Mouse (Mus musculus): Measurements from ENCODE around the gene Stim2. TPM values are rescaled to one million over a fixed set of nuclear protein-coding genes. Genes with fewer than 3 reads are reported as not detected.

Gene Stim2
- polyA plus RNA-seq, 1 experiment = 23.6 TPM

GRCm38 (mm10) chr5:53994576-53994975 lies 3.7 kb upstream of the Stim2 start:
- peaks cover 6% of the 10 kb centered on the region for H3K79me2 ChIP-seq (ENCODE audit: control insufficient read depth, insufficient read depth)
- H3K36me3 ChIP-seq (ENCODE audit: control insufficient read depth, insufficient read depth) = no peaks in the 10 kb centered on the region
- H3K4me2 ChIP-seq (ENCODE audit: low read depth) = peak overlapping the region; percentile 35
- no peak for TF ChIP-seq MAX (IDR thresholded peaks at IDR 0.05; ENCODE audit: low read depth)
- H3K4me3 ChIP-seq = peak overlapping the region; percentile 10
- H3K27me3 ChIP-seq (ENCODE audit: control insufficient read depth, insufficient read depth, insufficient read length) = no peaks in the 10 kb centered on the region
- H3ac ChIP-seq (ENCODE audit: control insufficient read depth, insufficient read length) = no peak overlapping the region

GRCm38 (mm10) chr5:53995316-53995715 lies 3.0 kb upstream of the Stim2 start:
- Histone ChIP-seq H3K4me3 (peak overlapping the region; percentile 10), H3K4me2 (ENCODE audit: low read depth) (peak overlapping the region; percentile 70), H3K27me3 (ENCODE audit: control insufficient read depth, insufficient read depth, insufficient read length) (no peaks in the 10 kb centered on the region), H3K36me3 (ENCODE audit: control insufficient read depth, insufficient read depth) (no peaks in the 10 kb centered on the region), H3K79me2 (ENCODE audit: control insufficient read depth, insufficient read depth) (peaks cover 14% of the 10 kb centered on the region), H3ac (ENCODE audit: control insufficient read depth, insufficient read length) (no peak overlapping the region)
- no peak for TF ChIP-seq SRF (IDR thresholded peaks at IDR 0.05; ENCODE audit: control insufficient read depth, insufficient read length, low read depth)
- peak in 2 of 3 experiments; percentile 29 to 69 for TF ChIP-seq MYOG (IDR thresholded peaks at IDR 0.05; ENCODE audit: control insufficient read depth in 1 of 3, insufficient read depth in 1 of 3, insufficient read length in 2 of 3, low read depth in 2 of 3)
- peak; percentile 12 for TF ChIP-seq POLR2AphosphoS2 (IDR thresholded peaks at IDR 0.05; ENCODE audit: insufficient read length, low read depth)
- peak; percentile 31 for TF ChIP-seq POLR2A (IDR thresholded peaks at IDR 0.05; ENCODE audit: insufficient read length, low read depth)
- TF ChIP-seq MYOD1 (IDR thresholded peaks at IDR 0.05; ENCODE audit: control insufficient read depth in 1 of 3, insufficient read length in 2 of 3, low read depth in 2 of 3) = peak in 2 of 3 experiments; percentile 66 to 87

GRCm38 (mm10) chr5:53996822-53997221 lies 1.5 kb upstream of the Stim2 start:
- Histone ChIP-seq H3K4me3 (no peak overlapping the region), H3ac (ENCODE audit: control insufficient read depth, insufficient read length) (no peak overlapping the region)

GRCm38 (mm10) chr5:53998743-53999460 lies 603 bp downstream of the Stim2 start:
- H3K79me2 ChIP-seq (ENCODE audit: control insufficient read depth, insufficient read depth) = peaks cover 50% of the 10 kb centered on the region
- no peak for TF ChIP-seq TCF3 (IDR thresholded peaks at IDR 0.05; ENCODE audit: insufficient read length, low read depth)
- peak in 1 of 3 experiments; percentile 34 for TF ChIP-seq MYOD1 (IDR thresholded peaks at IDR 0.05; ENCODE audit: control insufficient read depth in 1 of 3, insufficient read length in 2 of 3, low read depth in 2 of 3)
- TF ChIP-seq MYOG (IDR thresholded peaks at IDR 0.05; ENCODE audit: control insufficient read depth in 1 of 3, insufficient read depth in 1 of 3, insufficient read length in 2 of 3, low read depth in 2 of 3) = peak in 1 of 3 experiments; percentile 37
- H3K36me3 ChIP-seq (ENCODE audit: control insufficient read depth, insufficient read depth) = peaks cover 6% of the 10 kb centered on the region

More at GRCm38 (mm10) chr5:53996822-53997221, 1.5 kb upstream of the Stim2 start:
- Histone ChIP-seq H3K79me2 (ENCODE audit: control insufficient read depth, insufficient read depth) (peaks cover 29% of the 10 kb centered on the region), H3K36me3 (ENCODE audit: control insufficient read depth, insufficient read depth) (no peaks in the 10 kb centered on the region), H3K4me2 (ENCODE audit: low read depth) (no peak overlapping the region), H3K27me3 (ENCODE audit: control insufficient read depth, insufficient read depth, insufficient read length) (no peaks in the 10 kb centered on the region)
- no peak for TF ChIP-seq MYOD1 (IDR thresholded peaks at IDR 0.05; ENCODE audit: control insufficient read depth in 1 of 3, insufficient read length in 2 of 3, low read depth in 2 of 3)

GRCm38 (mm10) chr5:53999461-53999770 lies 1.1 kb downstream of the Stim2 start:
- peaks cover 55% of the 10 kb centered on the region for H3K79me2 ChIP-seq (ENCODE audit: control insufficient read depth, insufficient read depth)
- TF ChIP-seq MAX (IDR thresholded peaks at IDR 0.05; ENCODE audit: low read depth) = no peak
- TF ChIP-seq E2F4 (IDR thresholded peaks at IDR 0.05; ENCODE audit: insufficient read depth) = no peak
- TF ChIP-seq POLR2A (IDR thresholded peaks at IDR 0.05; ENCODE audit: insufficient read length, low read depth) = no peak
- no peak for TF ChIP-seq CEBPB (IDR thresholded peaks at IDR 0.05; ENCODE audit: insufficient read depth, poor library complexity, severe bottlenecking)
- no peak for TF ChIP-seq MYOD1 (IDR thresholded peaks at IDR 0.05; ENCODE audit: control insufficient read depth in 1 of 3, insufficient read length in 2 of 3, low read depth in 2 of 3)
- no peak for TF ChIP-seq POLR2AphosphoS2 (IDR thresholded peaks at IDR 0.05; ENCODE audit: insufficient read length, low read depth)
- no peak for TF ChIP-seq SRF (IDR thresholded peaks at IDR 0.05; ENCODE audit: control insufficient read depth, insufficient read length, low read depth)
- no peak for TF ChIP-seq USF1 (IDR thresholded peaks at IDR 0.05; ENCODE audit: low read depth)

More at GRCm38 (mm10) chr5:53998743-53999460, 603 bp downstream of the Stim2 start:
- H3ac ChIP-seq (ENCODE audit: control insufficient read depth, insufficient read length) = peak overlapping the region; percentile 96
- H3K4me2 ChIP-seq (ENCODE audit: low read depth) = peak overlapping the region; percentile 89
- no peaks in the 10 kb centered on the region for H3K27me3 ChIP-seq (ENCODE audit: control insufficient read depth, insufficient read depth, insufficient read length)
- peak overlapping the region; percentile 82 for H3K4me3 ChIP-seq

GRCm38 (mm10) chr5:53999831-54000230 lies 1.5 kb downstream of the Stim2 start:
- H3K36me3 ChIP-seq (ENCODE audit: control insufficient read depth, insufficient read depth) = peaks cover 6% of the 10 kb centered on the region
- TF ChIP-seq MYOD1 (IDR thresholded peaks at IDR 0.05; ENCODE audit: control insufficient read depth in 1 of 3, insufficient read length in 2 of 3, low read depth in 2 of 3) (peak in 1 of 3 experiments; percentile 2), SRF (IDR thresholded peaks at IDR 0.05; ENCODE audit: control insufficient read depth, insufficient read length, low read depth) (no peak), CEBPB (IDR thresholded peaks at IDR 0.05; ENCODE audit: insufficient read depth, poor library complexity, severe bottlenecking) (no peak), USF1 (IDR thresholded peaks at IDR 0.05; ENCODE audit: low read depth) (no peak), MAX (IDR thresholded peaks at IDR 0.05; ENCODE audit: low read depth) (no peak), TCF12 (IDR thresholded peaks at IDR 0.05; ENCODE audit: insufficient read depth, poor library complexity, severe bottlenecking) (no peak), TCF3 (IDR thresholded peaks at IDR 0.05; ENCODE audit: insufficient read length, low read depth) (no peak), E2F4 (IDR thresholded peaks at IDR 0.05; ENCODE audit: insufficient read depth) (no peak), MYOG (IDR thresholded peaks at IDR 0.05; ENCODE audit: control insufficient read depth in 1 of 3, insufficient read depth in 1 of 3, insufficient read length in 2 of 3, low read depth in 2 of 3) (peak in 1 of 3 experiments; percentile 7), POLR2A (IDR thresholded peaks at IDR 0.05; ENCODE audit: insufficient read length, low read depth) (no peak), POLR2AphosphoS2 (IDR thresholded peaks at IDR 0.05; ENCODE audit: insufficient read length, low read depth) (no peak)
- H3K27me3 ChIP-seq (ENCODE audit: control insufficient read depth, insufficient read depth, insufficient read length) = no peaks in the 10 kb centered on the region
- peak overlapping the region; percentile 82 for H3K4me3 ChIP-seq
- peak overlapping the region; percentile 89 for H3K4me2 ChIP-seq (ENCODE audit: low read depth)
- peaks cover 59% of the 10 kb centered on the region for H3K79me2 ChIP-seq (ENCODE audit: control insufficient read depth, insufficient read depth)
- H3ac ChIP-seq (ENCODE audit: control insufficient read depth, insufficient read length) = peak overlapping the region; percentile 96

More at GRCm38 (mm10) chr5:53999461-53999770, 1.1 kb downstream of the Stim2 start:
- Histone ChIP-seq H3K36me3 (ENCODE audit: control insufficient read depth, insufficient read depth) (peaks cover 6% of the 10 kb centered on the region), H3K4me2 (ENCODE audit: low read depth) (peak overlapping the region; percentile 89), H3K4me3 (peak overlapping the region; percentile 82), H3K27me3 (ENCODE audit: control insufficient read depth, insufficient read depth, insufficient read length) (no peaks in the 10 kb centered on the region), H3ac (ENCODE audit: control insufficient read depth, insufficient read length) (peak overlapping the region; percentile 96)

All from myocyte (in vitro differentiated cells).